ENCODE assay signal across 1 mouse cellular context in genomic region chr1:97769294-97769903, GRCm38 (mm10).
TF ChIP-seq lines count a peak whose summit lies in the region.

No protein-coding gene starts in this region.

TF ChIP-seq in CH12.LX, 34 proteins besides CTCF, POLR2A, EP300 and RAD21 (continued from another document):
- TF ChIP-seq ETS1 (conservative IDR thresholded peaks at IDR 0.05; ENCODE audit: low read depth, low read length) = no peak
